Mouse (Mus musculus): ENCODE data around the gene Has3.

- TF ChIP-seq HCFC1 (IDR thresholded peaks at IDR 0.05; ENCODE audit: borderline replicate concordance, insufficient read depth, low read length): no peak
- TF ChIP-seq CHD2 (IDR thresholded peaks at IDR 0.05; ENCODE audit: low read depth, low read length): no peak
- no peak for TF ChIP-seq MAFK (IDR thresholded peaks at IDR 0.05; ENCODE audit: insufficient read depth, low read depth, low read length)
Measured at GRCm38 (mm10) chr8:106862845-106863244, 7.2 kb upstream of the Has3 start.

All from ES-E14 (cell line).